Mouse (Mus musculus) bone marrow, adult 2 months (tissue): ENCODE results near the gene Ikzf1.

Experiments
- CTCF ChIP-seq: fragments of 200-500 bp; IDR thresholded peaks from 2 replicates; pipeline ENCODE4 v1.5.1; 2011; ENCODE audit warnings: low read length, control low read depth; ENCODE audit not compliant: control insufficient read depth, insufficient read depth
- POLR2A ChIP-seq: fragments of 200-500 bp; IDR thresholded peaks from 2 replicates; pipeline ENCODE4 v1.6.1; 2011; ENCODE audit warnings: low read depth, mild to moderate bottlenecking, control low read depth, low read length, borderline replicate concordance; ENCODE audit not compliant: control insufficient read depth

- no peak for TF ChIP-seq CTCF
- TF ChIP-seq POLR2A: no peak
These were observed 45.3 kb downstream of the Ikzf1 start for GRCm38 (mm10) chr11:11730062-11730461.
